Mouse (Mus musculus) midbrain, embryonic 11.5 days (tissue): Measurements from ENCODE around the gene Eftud2. TPM values are rescaled to one million over a fixed set of nuclear protein-coding genes. Genes with fewer than 3 reads are reported as not detected.

ENCODE experiments used
- polyA plus RNA-seq: library from polyadenylated mRNA; unstranded; fragments of >200 nt; fragmentation: Nextera tagmentation; extraction: Ambion mirVana; gene quantifications from 2 replicates; pipeline ENCODE4 v1.2.1, GENCODE M21; 2014

Gene Eftud2
- polyA plus RNA-seq, 1 experiment from 2014 or later: 252 TPM

Other genes starting within 250 kb of the Eftud2 start
- 0.40 and 0.62 TPM in 2 replicates for gene Meioc, start 217.3 kb downstream of the Eftud2 start, polyA plus RNA-seq
- gene Ccdc43, start 183.2 kb downstream of the Eftud2 start, polyA plus RNA-seq: 62.1 and 67.1 TPM in 2 replicates
- 13.6 and 13.8 TPM in 2 replicates for gene Adam11, start 119.5 kb downstream of the Eftud2 start, polyA plus RNA-seq
- gene Gjc1, start 61.3 kb downstream of the Eftud2 start, polyA plus RNA-seq: 85.5 and 87.8 TPM in 2 replicates
- not detected in 2 replicates for gene Higd1b, start 45.1 kb downstream of the Eftud2 start, polyA plus RNA-seq
- 1.6 and 1.9 TPM in 2 replicates for gene Ccdc103, start 219 bp upstream of the Eftud2 start, polyA plus RNA-seq
- 0.10 and 0.11 TPM in 2 replicates for gene Fam187a, start 4.2 kb upstream of the Eftud2 start, polyA plus RNA-seq
- gene Gfap, start 19.9 kb upstream of the Eftud2 start, polyA plus RNA-seq: 0.11 TPM in 1 of 2 replicates, not detected in the other
- gene Kif18b, start 44.1 kb upstream of the Eftud2 start, polyA plus RNA-seq: 6.3 and 6.9 TPM in 2 replicates
- gene C1ql1, start 65.7 kb upstream of the Eftud2 start, polyA plus RNA-seq: 15.1 and 17.4 TPM in 2 replicates
- 45.6 and 51.3 TPM in 2 replicates for gene Nmt1, start 147.2 kb upstream of the Eftud2 start, polyA plus RNA-seq
- gene Dcakd, start 147.3 kb upstream of the Eftud2 start, polyA plus RNA-seq: 238 and 259 TPM in 2 replicates
- 0.63 and 0.86 TPM in 2 replicates for gene Plcd3, start 220.7 kb upstream of the Eftud2 start, polyA plus RNA-seq
- gene Acbd4, start 220.7 kb upstream of the Eftud2 start, polyA plus RNA-seq: 8.2 and 10.5 TPM in 2 replicates
- gene Hexim1, start 235.2 kb upstream of the Eftud2 start, polyA plus RNA-seq: 4.6 and 5.2 TPM in 2 replicates